Mouse (Mus musculus) left cerebral cortex, adult 8-10 months (tissue): ENCODE data around the gene Acsbg1. TPM values are rescaled to one million over a fixed set of nuclear protein-coding genes. Genes with fewer than 3 reads are reported as not detected.

Source experiments
- microRNA-seq, 2 experiments: library from miRNA; unstranded; fragments of <30 nt; microRNA quantifications; one replicate each; pipeline ENCODE4 v1.2.0; 2022
- total RNA-seq, 4 experiments: library from RNA; stranded (reverse); gene quantifications; 2 replicates each; pipeline ENCODE4 v1.2.4; 2022

Acsbg1 gene
- total RNA-seq, 4 experiments from 2014 or later: 111 to 132 (median 117) TPM

Small RNAs within 50 kb of the gene (microRNA-seq; reads per million reads assigned to microRNA genes)
- gene Mir5710: 0.66 to 1.3 reads per million in 2 experiments

Other genes starting within 250 kb of the Acsbg1 start
- gene Dmxl2, start 160.2 kb downstream of the Acsbg1 start, total RNA-seq: 100 to 1,000 TPM; 185 to 210 (median 193) TPM
- under 1 TPM in 1 of 4 experiments, not detected in 3; 0.21 TPM for gene Sh2d7, start 122.9 kb downstream of the Acsbg1 start, total RNA-seq
- 10 to 100 TPM; 23.8 to 29.4 (median 24.7) TPM for gene Cib2, start 101.7 kb downstream of the Acsbg1 start, total RNA-seq
- 100 to 1,000 TPM; 164 to 185 (median 182) TPM for gene Idh3a, start 75.5 kb downstream of the Acsbg1 start, total RNA-seq
- gene Dnaja4, start 37.0 kb upstream of the Acsbg1 start, total RNA-seq: 10 to 100 TPM; 34.6 to 42.9 (median 38.1) TPM
- 10 to 100 TPM; 52.9 to 61.1 (median 53.4) TPM for gene Wdr61, start 72.6 kb upstream of the Acsbg1 start, total RNA-seq
- 1 to 10 TPM; 3.4 to 8.4 (median 6.4) TPM for gene Crabp1, start 102.9 kb upstream of the Acsbg1 start, total RNA-seq
- gene Ireb2, start 201.9 kb upstream of the Acsbg1 start, total RNA-seq: 10 to 100 TPM; 44.4 to 53.0 (median 48.8) TPM